Mouse (Mus musculus): ENCODE measurements at regions not wholly inside any gene's neighbourhood (a gene's known extent, or its start where the extent isn't known, plus 50 kb on each side); places are given as distances from the start of the nearest gene placed in this dataset.

- peak; percentile 3 to 7 for DNase-seq
These were observed 900.9 kb upstream of the Cdh7 start for GRCm38 (mm10) chr1:109081337-109081736.

- DNase-seq, result peak; percentile 10 to 18
These were observed 896.1 kb upstream of the Cdh7 start for GRCm38 (mm10) chr1:109086110-109086509.

- peak; percentile 16 to 22 for DNase-seq
These were observed 877.2 kb upstream of the Cdh7 start for GRCm38 (mm10) chr1:109105073-109105472.

Measured in cerebellum, postnatal 10 days (tissue).